Mouse (Mus musculus): ENCODE data around the gene Vsig1.

Vsig1 gene

GRCm38 (mm10) chrX:140907360-140907759 lies at the start of gene Vsig1:
Vsig1 (plus strand) TSS chrX:140907608.
- DNase-seq (ENCODE audit: low read depth, low spot score) = no peak

- DNase-seq (ENCODE audit: low read depth, low spot score) = no peak
These were observed 44.6 kb upstream of the Vsig1 start for GRCm38 (mm10) chrX:140862760-140863159.

- DNase-seq (ENCODE audit: low read depth, low spot score) = no peak
These were observed 44.0 kb upstream of the Vsig1 start for GRCm38 (mm10) chrX:140863431-140863830.

- no peak for DNase-seq (ENCODE audit: low read depth, low spot score)
These were observed 20.2 kb upstream of the Vsig1 start for GRCm38 (mm10) chrX:140887193-140887592.

GRCm38 (mm10) chrX:140891796-140892195 lies 15.6 kb upstream of the Vsig1 start:
- no peak for DNase-seq (ENCODE audit: low read depth, low spot score)

GRCm38 (mm10) chrX:140903487-140903886 lies 3.9 kb upstream of the Vsig1 start:
- DNase-seq (ENCODE audit: low read depth, low spot score) = no peak

GRCm38 (mm10) chrX:140921321-140921720 lies 13.9 kb downstream of the Vsig1 start:
- DNase-seq (ENCODE audit: low read depth, low spot score) = peak; percentile 34

GRCm38 (mm10) chrX:140932066-140932465 lies 24.7 kb downstream of the Vsig1 start:
- peak; percentile 32 for DNase-seq (ENCODE audit: low read depth, low spot score)

- DNase-seq (ENCODE audit: low read depth, low spot score) = no peak
These were observed 25.9 kb downstream of the Vsig1 start for GRCm38 (mm10) chrX:140933263-140933662.

- DNase-seq (ENCODE audit: low read depth, low spot score) = no peak
These were observed 28.9 kb downstream of the Vsig1 start for GRCm38 (mm10) chrX:140936271-140936670.

GRCm38 (mm10) chrX:140953618-140954017 lies 46.2 kb downstream of the Vsig1 start:
- DNase-seq (ENCODE audit: low read depth, low spot score) = no peak

GRCm38 (mm10) chrX:140956272-140956940 lies 49.0 kb downstream of the Vsig1 start, which contains the start of the genes Psmd10 and Atg4a:
Psmd10 (minus strand) TSS chrX:140956728.
Atg4a (plus strand) TSS chrX:140956907.
- peak; percentile 98 for DNase-seq (ENCODE audit: low read depth, low spot score)

GRCm38 (mm10) chrX:140956959-140957358 lies 49.6 kb downstream of the Vsig1 start:
- no peak for DNase-seq (ENCODE audit: low read depth, low spot score)

GRCm38 (mm10) chrX:140978943-140979342 lies 71.5 kb downstream of the Vsig1 start:
- no peak for DNase-seq (ENCODE audit: low read depth, low spot score)

- peak; percentile 71 for DNase-seq (ENCODE audit: low read depth, low spot score)
These were observed 72.1 kb downstream of the Vsig1 start for GRCm38 (mm10) chrX:140979546-140979945.

- no peak for DNase-seq (ENCODE audit: low read depth, low spot score)
These were observed 72.8 kb downstream of the Vsig1 start for GRCm38 (mm10) chrX:140980163-140980562.

GRCm38 (mm10) chrX:140983206-140983960 lies 76.0 kb downstream of the Vsig1 start:
- DNase-seq (ENCODE audit: low read depth, low spot score) = peak; percentile 51

GRCm38 (mm10) chrX:140984795-140985194 lies 77.4 kb downstream of the Vsig1 start:
- DNase-seq (ENCODE audit: low read depth, low spot score) = no peak

GRCm38 (mm10) chrX:140985256-140985655 lies 77.8 kb downstream of the Vsig1 start:
- no peak for DNase-seq (ENCODE audit: low read depth, low spot score)

All from 3T3-L1 (cell line).